Mouse (Mus musculus) left cerebral cortex, postnatal 14 days (tissue): ENCODE measurements around the gene Pet100. TPM values are rescaled to one million over a fixed set of nuclear protein-coding genes. Genes with fewer than 3 reads are reported as not detected.

Source experiments
- DNase-seq, 2 experiments: peaks; one replicate each; pipeline ENCODE4 v3.0.0; 2021 to 2022; ENCODE audit warnings: low spot score in 2 of 2, mixed read lengths in 1 of 2
- intact Hi-C: fragments of 180-260 bp; cut with DNase I; formaldehyde crosslinking; loops from one replicate; pipeline ENCODE4 v1.15.1; 2025
- total RNA-seq, 2 experiments: library from RNA; stranded (reverse); gene quantifications; 2 replicates each; pipeline ENCODE4 v1.2.3; 2021

The Pet100 gene
- total RNA-seq, 2 experiments from 2014 or later: 88.1 to 92.9 TPM

GRCm38 (mm10) chr8:3664405-3664804, 43.1 kb downstream of the Pet100 start:
- no peak for DNase-seq
- intact Hi-C loops: no loop called here

DNA sequence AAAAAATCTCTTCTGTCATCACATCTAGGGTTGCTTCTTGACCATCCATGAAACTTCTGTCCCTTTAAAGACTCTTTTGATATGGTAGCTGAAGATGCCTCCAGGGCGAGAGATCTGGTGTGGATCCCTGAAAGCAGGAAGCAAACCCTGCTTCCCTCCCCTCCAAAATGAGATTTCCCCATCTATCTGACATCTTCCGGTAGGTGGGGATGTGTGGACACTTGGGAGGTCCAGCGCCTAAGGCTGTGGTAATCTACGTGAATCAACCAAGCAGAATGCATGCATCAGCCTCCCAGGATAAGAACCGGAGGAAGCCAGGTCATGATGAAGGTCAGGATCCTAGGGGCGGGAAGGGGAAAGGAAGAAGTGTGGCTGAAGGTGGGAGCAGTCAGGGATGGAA, 44.2 kb downstream of the Pet100 start, which contains the start of gene Mcemp1:
Mcemp1 (plus strand) TSS at position 248 of the 400 bp plus-strand sequence.
- DNase-seq: no peak
- intact Hi-C loops: no loop called here

DNA sequence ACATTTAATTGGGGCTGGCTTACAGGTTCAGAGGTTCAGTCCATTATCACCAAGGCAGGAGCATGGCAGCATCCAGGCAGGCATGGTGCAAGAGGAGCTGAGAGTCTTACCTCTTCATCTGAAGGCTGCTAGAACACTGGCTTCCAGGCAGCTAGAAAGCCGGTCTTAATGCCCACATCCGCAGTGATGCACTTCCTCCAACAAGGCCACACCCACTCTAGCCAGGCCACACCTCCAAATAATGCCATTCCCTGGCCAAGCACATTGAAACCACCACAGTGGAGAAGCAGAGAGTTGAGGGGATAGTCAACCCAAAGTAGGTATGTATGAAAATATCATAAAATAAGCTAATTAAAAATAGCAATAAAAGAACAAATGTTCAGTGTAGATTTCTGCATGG, 49.0 kb downstream of the Pet100 start:
- intact Hi-C loops: no loop called here

DNA sequence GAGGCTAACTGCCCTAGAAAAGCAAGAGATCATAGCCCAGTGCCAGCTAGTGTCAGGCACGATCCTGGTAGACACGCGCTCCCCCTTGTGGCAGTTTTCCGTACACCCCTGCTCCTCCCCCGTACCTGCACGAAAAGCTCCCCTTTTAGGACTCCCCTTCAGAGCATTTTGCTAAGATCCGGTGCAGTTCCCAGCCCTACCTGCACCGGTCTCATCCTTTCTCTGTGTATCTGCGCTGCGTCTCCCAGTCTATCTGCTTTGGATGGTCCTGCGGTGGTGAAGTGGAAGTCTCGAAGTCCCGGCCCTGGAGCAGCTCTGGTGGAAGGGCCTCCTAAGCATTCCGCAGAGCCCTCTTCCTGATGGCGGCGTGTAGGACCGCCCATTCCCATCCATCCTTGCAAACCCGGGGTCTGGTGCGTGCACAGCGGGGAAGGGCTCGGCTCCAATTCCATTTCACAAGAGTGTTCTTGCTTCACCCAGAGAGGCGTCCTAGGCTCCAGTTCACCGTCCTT, 50.7 kb downstream of the Pet100 start, which contains the start of gene Fcor:
Fcor (minus strand) TSS at position 383 of the 512 bp plus-strand sequence.
- peak; percentile 89 to 93 for DNase-seq
- intact Hi-C loops: loop anchor here (2.0 kb wide), 1 partner anchor 113 kb away; no protein-coding TSS in a partner anchor

More for the DNA sequence above, 49.0 kb downstream of the Pet100 start:
- DNase-seq: no peak

DNA sequence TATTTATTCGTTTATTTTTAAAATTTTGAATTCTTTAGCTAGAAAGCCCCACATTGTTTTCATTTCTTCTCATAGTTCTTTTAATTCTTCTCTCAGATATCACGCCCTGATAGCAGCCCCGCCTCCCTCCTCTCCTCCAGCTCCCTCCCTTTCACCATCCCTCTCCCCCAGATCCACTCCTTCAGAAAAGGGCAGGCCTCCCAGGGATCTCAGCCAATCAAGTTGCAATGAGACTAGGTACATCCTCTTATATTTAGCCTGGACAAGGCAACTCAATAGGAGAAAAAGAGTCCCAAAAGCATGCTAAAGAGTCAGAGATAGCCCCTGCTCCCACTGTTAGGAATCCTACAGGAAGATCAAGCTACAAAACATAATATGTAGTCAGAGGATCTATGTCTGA, 53.3 kb downstream of the Pet100 start:
- intact Hi-C loops: no loop called here
- no peak for DNase-seq

Other genes starting within 250 kb of the Pet100 start
- 10 to 100 TPM; 38.1 to 40.7 TPM for gene Arhgef18, start 228.5 kb upstream of the Pet100 start, total RNA-seq
- gene Pex11g, start 153.9 kb upstream of the Pet100 start, total RNA-seq: 1 to 10 TPM in 1 of 2 experiments, under 1 TPM in 1; 0.74 to 1.2 TPM
- under 1 TPM; 0.21 to 0.53 TPM for gene Tex45, start 150.7 kb upstream of the Pet100 start, total RNA-seq
- 10 to 100 TPM; 25.3 to 26.4 TPM for gene Zfp358, start 128.4 kb upstream of the Pet100 start, total RNA-seq
- 10 to 100 TPM; 79.9 to 81.5 TPM for gene Mcoln1, start 121.1 kb upstream of the Pet100 start, total RNA-seq
- gene Pnpla6, start 106.2 kb upstream of the Pet100 start, total RNA-seq: 10 to 100 TPM; 70.2 to 74.8 TPM
- gene C330021F23Rik, start 53.6 kb upstream of the Pet100 start, total RNA-seq: not detected
- 10 to 100 TPM; 45.8 to 45.9 TPM for gene Camsap3, start 34.3 kb upstream of the Pet100 start, total RNA-seq
- gene Xab2, start 232 bp upstream of the Pet100 start, total RNA-seq: 10 to 100 TPM; 32.7 to 34.4 TPM
- 1 to 10 TPM in 1 of 2 experiments, under 1 TPM in 1; 0.78 to 1.1 TPM for gene Pcp2, start 4.0 kb downstream of the Pet100 start, total RNA-seq
- 10 to 100 TPM; 39.2 to 50.8 TPM for gene Stxbp2, start 9.4 kb downstream of the Pet100 start, total RNA-seq
- gene Retn, start 34.2 kb downstream of the Pet100 start, total RNA-seq: under 1 TPM; 0.42 to 0.53 TPM
- under 1 TPM in 1 of 2 experiments, not detected in 1; 0.24 TPM for gene Mcemp1, start 44.2 kb downstream of the Pet100 start, total RNA-seq
- 10 to 100 TPM; 16.3 to 18.6 TPM for gene Fcor, start 50.8 kb downstream of the Pet100 start, total RNA-seq
- gene Trappc5, start 54.8 kb downstream of the Pet100 start, total RNA-seq: 10 to 100 TPM; 27.5 to 28.6 TPM
- gene Fcer2a, start 72.6 kb downstream of the Pet100 start, total RNA-seq: not detected
- gene Clec4g, start 99.1 kb downstream of the Pet100 start, total RNA-seq: not detected
- gene Cd209a, start 127.4 kb downstream of the Pet100 start, total RNA-seq: not detected
- gene Cd209e, start 232.8 kb downstream of the Pet100 start, total RNA-seq: not detected